Mouse (Mus musculus) gastrocnemius, adult 2 months (tissue): ENCODE results near the gene Kbtbd7. TPM values are rescaled to one million over a fixed set of nuclear protein-coding genes. Genes with fewer than 3 reads are reported as not detected.

Source experiments
- DNase-seq: peaks from one replicate; pipeline ENCODE4 v3.0.0; 2022
- H3K27ac ChIP-seq: fragments of 200-600 bp; 2 replicates; pipeline ENCODE4 v1.8.1; 2022; ENCODE audit warnings: mild to moderate bottlenecking
- H3K4me3 ChIP-seq: fragments of 200-600 bp; 2 replicates; pipeline ENCODE4 v1.8.1; 2022; ENCODE audit warnings: mild to moderate bottlenecking, moderate library complexity
- CTCF ChIP-seq: fragments of 200-600 bp; IDR thresholded peaks from 2 replicates; pipeline ENCODE4 v1.8.1; 2022; ENCODE audit warnings: antibody characterized with exemption, mild to moderate bottlenecking, moderate library complexity
- intact Hi-C: fragments of 180-260 bp; cut with DNase I; formaldehyde crosslinking; loops from one replicate; pipeline ENCODE4 v1.15.1; 2025
- long read RNA-seq, 2 experiments: library from polyadenylated mRNA; stranded (forward); transcript quantifications; one replicate each; pipeline ENCODE4 v2.0.0; 2021
- total RNA-seq, 2 experiments: library from RNA; stranded (reverse); gene quantifications; 2 replicates each; pipeline ENCODE4 v1.2.3; 2021

Gene Kbtbd7
- total RNA-seq = 1 to 10 TPM; 5.4 to 7.2 TPM
- long read RNA-seq, experiment 1, full-length matches to known transcripts = 11 of 11 reads
- long read RNA-seq, experiment 1, partial matches to known transcripts = 0 of 11 reads
- long read RNA-seq, experiment 1, other reads (novel, unspliced or antisense) = 0 of 11 reads
- long read RNA-seq, experiment 2, full-length matches to known transcripts = 5 of 5 reads
- long read RNA-seq, experiment 2, partial matches to known transcripts = 0 of 5 reads
- long read RNA-seq, experiment 2, other reads (novel, unspliced or antisense) = 0 of 5 reads

- peak; percentile 96 for DNase-seq
- TF ChIP-seq CTCF = no peak
- intact Hi-C loops = loop anchor here (2.0 kb wide), 1 partner anchor 33 kb away; no protein-coding TSS in a partner anchor
- H3K27ac ChIP-seq = peak within 1 kb of the TSS; percentile 92
- peak within 1 kb of the TSS; percentile 83 for H3K4me3 ChIP-seq
Measured at GRCm38 (mm10) chr14:79425979-79426729, at the start of gene Kbtbd7. Gene Kbtbd7 (plus strand): TSS chr14:79426511.

- H3K27ac ChIP-seq = no peak overlapping the region
- TF ChIP-seq CTCF = no peak
- DNase-seq = no peak
- H3K4me3 ChIP-seq = no peak overlapping the region
- intact Hi-C loops = no loop called here
Measured at GRCm38 (mm10) chr14:79377041-79377440, 49.3 kb upstream of the Kbtbd7 start.

GRCm38 (mm10) chr14:79383120-79383519 lies 43.2 kb upstream of the Kbtbd7 start:
- TF ChIP-seq CTCF = no peak
- intact Hi-C loops = loop anchor here (5.0 kb wide), 1 partner anchor 36 kb away; no protein-coding TSS in a partner anchor
- DNase-seq = no peak
- Histone ChIP-seq H3K4me3 (no peak overlapping the region), H3K27ac (no peak overlapping the region)

- peak overlapping the region; percentile 90 for H3K4me3 ChIP-seq
- intact Hi-C loops = no loop called here
- DNase-seq = no peak
- TF ChIP-seq CTCF = no peak
- H3K27ac ChIP-seq = peak overlapping the region; percentile 99
Measured at GRCm38 (mm10) chr14:79388304-79388703, 38.0 kb upstream of the Kbtbd7 start.

GRCm38 (mm10) chr14:79389438-79390264 lies 36.7 kb upstream of the Kbtbd7 start:
- DNase-seq = peak; percentile 61
- intact Hi-C loops = loop anchor here (5.0 kb wide), 1 partner anchor 93 kb away; the partner anchor contains the start of genes Elf1 and Wbp4
- H3K27ac ChIP-seq = peak overlapping the region; percentile 99
- H3K4me3 ChIP-seq = peak overlapping the region; percentile 90
- TF ChIP-seq CTCF = no peak

- TF ChIP-seq CTCF = peak; percentile 60
- H3K27ac ChIP-seq = peak within 1 kb of the TSS; percentile 99
- peak; percentile 98 for DNase-seq
Measured at GRCm38 (mm10) chr14:79390265-79390926, 35.9 kb upstream of the Kbtbd7 start, which contains the start of gene Naa16. Gene Naa16 (minus strand): TSS chr14:79390778.

GRCm38 (mm10) chr14:79393289-79393688 lies 33.0 kb upstream of the Kbtbd7 start:
- H3K4me3 ChIP-seq = no peak overlapping the region
- no peak overlapping the region for H3K27ac ChIP-seq
- TF ChIP-seq CTCF = no peak
- DNase-seq = no peak
- intact Hi-C loops = loop anchor here (2.0 to 5.0 kb wide), 2 partner anchors 32 to 89 kb away; partner anchors contain the start of genes Elf1 and Wbp4

More at GRCm38 (mm10) chr14:79390265-79390926, 35.9 kb upstream of the Kbtbd7 start, which contains the start of gene Naa16:
- H3K4me3 ChIP-seq = peak within 1 kb of the TSS; percentile 90
- intact Hi-C loops = loop anchor here (5.0 kb wide), 1 partner anchor 92 kb away; the partner anchor contains the start of genes Elf1 and Wbp4

- H3K27ac ChIP-seq = no peak overlapping the region
- DNase-seq = no peak
- peak; percentile 55 for TF ChIP-seq CTCF
- intact Hi-C loops = loop anchor here (5.0 kb wide), 1 partner anchor 88 kb away; the partner anchor contains the start of genes Elf1 and Wbp4
- H3K4me3 ChIP-seq = no peak overlapping the region
Measured at GRCm38 (mm10) chr14:79394564-79394963, 31.7 kb upstream of the Kbtbd7 start.

GRCm38 (mm10) chr14:79397321-79398122 lies 28.8 kb upstream of the Kbtbd7 start, which contains the start of gene Mtrf1:
Gene Mtrf1 (plus strand): TSS chr14:79397772.
- H3K27ac ChIP-seq = peak within 1 kb of the TSS; percentile 94
- H3K4me3 ChIP-seq = peak within 1 kb of the TSS; percentile 83
- TF ChIP-seq CTCF = peak; percentile 7; the same call in 1 of the 2 replicates
- DNase-seq = peak; percentile 69
- intact Hi-C loops = loop anchor here (2.0 kb wide), 1 partner anchor 71 kb away; no protein-coding TSS in a partner anchor

- intact Hi-C loops = no loop called here
- H3K27ac ChIP-seq = no peak overlapping the region
- H3K4me3 ChIP-seq = no peak overlapping the region
- DNase-seq = no peak
- TF ChIP-seq CTCF = no peak
Measured at GRCm38 (mm10) chr14:79407641-79408040, 18.7 kb upstream of the Kbtbd7 start.

- intact Hi-C loops = no loop called here
Measured at GRCm38 (mm10) chr14:79409278-79409830, 17.0 kb upstream of the Kbtbd7 start.

More at GRCm38 (mm10) chr14:79409278-79409830, 17.0 kb upstream of the Kbtbd7 start:
- Histone ChIP-seq H3K4me3 (no peak overlapping the region), H3K27ac (no peak overlapping the region)
- TF ChIP-seq CTCF = no peak
- DNase-seq = no peak
